Mouse (Mus musculus) CD4-positive, CD25-positive, alpha-beta regulatory T cell, adult 4 months (primary cell): ENCODE measurements around the gene Farp1. TPM values are rescaled to one million over a fixed set of nuclear protein-coding genes. Genes with fewer than 3 reads are reported as not detected.

ENCODE experiments used
- ATAC-seq: one replicate; pipeline ENCODE4 v1.8.0; 2017
- polyA plus RNA-seq, 2 experiments: library from polyadenylated mRNA; unstranded; fragments of 100-300 nt; shearing (Covaris generic); gene quantifications; one replicate each; pipeline ENCODE4 v1.2.1; 2017

Farp1 gene
- polyA plus RNA-seq, 2 experiments from 2014 or later: 3.0 to 3.5 TPM

- ATAC-seq: no peak
Measured at GRCm38 (mm10) chr14:121229036-121229773, 194.2 kb downstream of the Farp1 start.

GRCm38 (mm10) chr14:121231232-121231631, 196.2 kb downstream of the Farp1 start:
- no peak for ATAC-seq

GRCm38 (mm10) chr14:121234741-121235307, 199.8 kb downstream of the Farp1 start:
- no peak for ATAC-seq

GRCm38 (mm10) chr14:121236736-121237135, 201.7 kb downstream of the Farp1 start:
- ATAC-seq: no peak

- no peak for ATAC-seq
Measured at GRCm38 (mm10) chr14:121238727-121239126, 203.7 kb downstream of the Farp1 start.

- no peak for ATAC-seq
Measured at GRCm38 (mm10) chr14:121239386-121239785, 204.4 kb downstream of the Farp1 start.

GRCm38 (mm10) chr14:121244104-121244503, 209.1 kb downstream of the Farp1 start:
- no peak for ATAC-seq

- ATAC-seq: no peak
Measured at GRCm38 (mm10) chr14:121246048-121246731, 211.2 kb downstream of the Farp1 start.

GRCm38 (mm10) chr14:121247287-121247686, 212.3 kb downstream of the Farp1 start:
- ATAC-seq: no peak

GRCm38 (mm10) chr14:121248346-121248745, 213.3 kb downstream of the Farp1 start:
- no peak for ATAC-seq

- no peak for ATAC-seq
Measured at GRCm38 (mm10) chr14:121251099-121251498, 216.1 kb downstream of the Farp1 start.

- no peak for ATAC-seq
Measured at GRCm38 (mm10) chr14:121251708-121252107, 216.7 kb downstream of the Farp1 start.

GRCm38 (mm10) chr14:121252542-121252941, 217.5 kb downstream of the Farp1 start:
- no peak for ATAC-seq

- ATAC-seq: no peak
Measured at GRCm38 (mm10) chr14:121254869-121255268, 219.9 kb downstream of the Farp1 start.

GRCm38 (mm10) chr14:121255469-121255868, 220.5 kb downstream of the Farp1 start:
- no peak for ATAC-seq

GRCm38 (mm10) chr14:121256896-121257295, 221.9 kb downstream of the Farp1 start:
- no peak for ATAC-seq

GRCm38 (mm10) chr14:121259332-121259731, 224.3 kb downstream of the Farp1 start:
- no peak for ATAC-seq

GRCm38 (mm10) chr14:121259789-121260188, 224.8 kb downstream of the Farp1 start:
- peak; percentile 55 for ATAC-seq

- peak; percentile 69 for ATAC-seq
Measured at GRCm38 (mm10) chr14:121261229-121261879, 226.4 kb downstream of the Farp1 start.

- ATAC-seq: peak; percentile 33
Measured at GRCm38 (mm10) chr14:121262606-121263005, 227.6 kb downstream of the Farp1 start.

GRCm38 (mm10) chr14:121263912-121264311, 228.9 kb downstream of the Farp1 start:
- ATAC-seq: no peak

- no peak for ATAC-seq
Measured at GRCm38 (mm10) chr14:121264453-121264852, 229.5 kb downstream of the Farp1 start.

- ATAC-seq: no peak
Measured at GRCm38 (mm10) chr14:121267801-121268200, 232.8 kb downstream of the Farp1 start.
